Mouse (Mus musculus) erythroblast, embryonic 14.5 days (primary cell): ENCODE data around the gene Otulin.

Experiments
- GATA1 ChIP-seq: IDR thresholded peaks from 2 replicates; pipeline ENCODE4 v1.6.1; 2012; ENCODE audit warnings: low read length, inconsistent platforms, mixed read lengths
- TAL1 ChIP-seq: IDR thresholded peaks from 3 replicates; pipeline ENCODE4 v1.6.1; 2012; ENCODE audit warnings: low read length, inconsistent platforms, mixed read lengths

DNA sequence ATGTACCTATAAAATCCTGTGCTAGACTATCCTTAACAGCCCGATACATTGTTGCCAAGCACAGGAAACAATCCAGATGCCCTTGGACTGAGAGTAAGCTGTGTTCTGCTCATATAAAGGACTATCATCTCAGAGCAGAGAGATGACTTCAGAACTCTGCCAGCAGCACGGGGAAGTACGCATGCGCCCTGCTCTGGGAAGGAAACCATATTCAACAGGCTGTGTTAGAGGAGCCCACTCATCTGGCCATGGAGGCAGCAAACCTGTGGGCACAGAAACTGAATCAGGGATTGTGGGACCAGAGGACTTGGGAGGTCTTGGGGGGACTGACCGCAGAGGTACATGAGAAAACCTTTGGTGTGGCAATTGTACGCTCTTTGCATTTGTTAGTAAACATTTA lies 31.2 kb upstream of the Otulin start:
- TF ChIP-seq GATA1, result no peak
- no peak for TF ChIP-seq TAL1
